Mouse (Mus musculus) liver, embryonic 14.5 days (tissue): ENCODE measurements around the gene Pde8a. TPM values are rescaled to one million over a fixed set of nuclear protein-coding genes. Genes with fewer than 3 reads are reported as not detected.

Source experiments
- ATAC-seq: fragments of 200-750 bp; cut with Nextera tagmentation; 2 replicates; pipeline ENCODE4 v1.8.0; 2017; ENCODE audit warnings: moderate number of reproducible peaks, mild to moderate bottlenecking, moderate library complexity; ENCODE audit not compliant: insufficient read depth
- DNase-seq, 3 experiments: peaks; one replicate each; pipeline ENCODE4 v3.0.0-alpha.2; 2012 to 2013; ENCODE audit warnings: low read depth in 3 of 3, low spot score in 3 of 3
- H3K27ac ChIP-seq: fragments of 300-500 bp; sonication (generic); 2 replicates; pipeline ENCODE4 v1.5.1; 2014; ENCODE audit warnings: moderate library complexity, mild to moderate bottlenecking, control low read depth, inconsistent platforms
- H3K27me3 ChIP-seq: fragments of 300-500 bp; sonication (generic); 2 replicates; pipeline ENCODE4 v1.6.1; 2014; ENCODE audit warnings: mild to moderate bottlenecking, low read length, moderate library complexity; ENCODE audit not compliant: control insufficient read depth, insufficient read depth
- H3K36me3 ChIP-seq: fragments of 300-500 bp; sonication (generic); replicated peaks from 2 replicates; pipeline ENCODE4 v1.6.1; 2014; ENCODE audit warnings: low read depth; ENCODE audit not compliant: control insufficient read depth, insufficient read depth
- H3K4me1 ChIP-seq, 2 experiments: fragments of 200-500 bp in 1 of 2; fragments of 300-500 bp in 1 of 2; sonication (generic) in 1 of 2; replicated peaks; 2 replicates each; pipeline ENCODE4 v1.6.1; 2012 to 2014; ENCODE audit warnings: antibody characterized with exemption in 1 of 2, inconsistent platforms in 1 of 2, low read length in 1 of 2; ENCODE audit not compliant: control insufficient read depth in 2 of 2, insufficient read depth in 2 of 2
- H3K4me2 ChIP-seq: fragments of 300-500 bp; sonication (generic); 2 replicates; pipeline ENCODE4 v1.6.1; 2014; ENCODE audit warnings: low read depth, mild to moderate bottlenecking, control low read depth, moderate library complexity
- H3K4me3 ChIP-seq, 2 experiments: fragments of 200-500 bp in 1 of 2; fragments of 300-500 bp in 1 of 2; sonication (generic) in 1 of 2; 2 replicates each; pipeline ENCODE4 v1.5.1; 2012 to 2014; ENCODE audit warnings: low read depth in 2 of 2, low read length in 2 of 2, mild to moderate bottlenecking in 2 of 2, control low read depth in 1 of 2, inconsistent platforms in 1 of 2, moderate library complexity in 1 of 2; ENCODE audit not compliant: insufficient read depth in 1 of 2
- H3K9ac ChIP-seq: fragments of 300-500 bp; sonication (generic); replicated peaks from 2 replicates; pipeline ENCODE4 v1.6.1; 2014; ENCODE audit warnings: mild to moderate bottlenecking, control low read depth, moderate library complexity
- H3K9me3 ChIP-seq: fragments of 300-500 bp; sonication (generic); 2 replicates; pipeline ENCODE4 v1.6.1; 2016; ENCODE audit warnings: low read length, mixed read lengths; ENCODE audit not compliant: control insufficient read depth
- CTCF ChIP-seq: IDR thresholded peaks from 2 replicates; pipeline ENCODE4 v1.5.1; 2016; ENCODE audit warnings: antibody characterized with exemption, low read depth, control low read depth
- EP300 ChIP-seq: IDR thresholded peaks from 2 replicates; pipeline ENCODE4 v1.6.1; 2016; ENCODE audit warnings: antibody characterized with exemption, low read depth
- WGBS: fragments of 180-500 bp; shearing (Covaris S2); extraction: QIAGEN DNeasy Blood & Tissue Kit; methylation state at CpG from one replicate; pipeline ENCODE4 v1.1.7; 2014; ENCODE audit not compliant: insufficient replicate concordance; 5-methylcytosine and 5-hydroxymethylcytosine counted together
- polyA plus RNA-seq, 2 experiments: library from polyadenylated mRNA; depleted of rRNA in 1 of 2; stranded (reverse) in 1 of 2; unstranded in 1 of 2; fragments of >200 nt; fragmentation: Nextera tagmentation in 1 of 2; extraction: Ambion mirVana in 1 of 2; gene quantifications; 2 replicates each; pipeline versions ENCODE4 v1.2.1 to v1.2.3; 2012 to 2014

Pde8a gene
- polyA plus RNA-seq, 2 experiments, result 1.5 to 1.7 TPM

DNA sequence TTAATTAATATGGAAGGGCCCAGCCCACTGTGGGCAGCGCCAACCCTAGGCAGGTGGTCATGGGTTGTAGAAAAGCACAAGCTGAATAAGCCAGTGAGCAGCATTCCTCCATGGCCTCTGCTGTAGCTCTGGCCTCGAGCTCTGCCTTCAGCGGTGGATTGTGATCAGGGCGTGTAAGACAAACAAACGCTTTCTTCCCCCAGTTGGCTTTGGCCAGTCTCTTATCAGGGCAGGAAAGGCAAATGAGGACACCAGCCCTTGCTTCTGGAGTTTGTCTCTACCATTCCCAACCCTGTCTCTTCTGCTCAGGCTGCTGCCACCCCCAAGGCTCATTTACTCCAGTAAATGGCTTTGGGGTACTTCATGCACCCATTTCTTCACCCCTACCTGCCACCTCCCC is 38.7 kb upstream of the Pde8a start:
- H3K27me3 ChIP-seq, result no peaks in the 10 kb centered on the region
- H3K4me3 ChIP-seq, result no peak overlapping the region
- ATAC-seq (no peak), DNase-seq (no peak)
- H3K4me2 ChIP-seq, result no peak overlapping the region
- 24% methylated on average over 5 of the region's 5 CpGs for WGBS
- no peak overlapping the region for H3K27ac ChIP-seq
- peaks cover 0 to 2% of the 10 kb centered on the region in 2 experiments; a peak in 1 of 4 replicates for H3K4me1 ChIP-seq
- H3K36me3 ChIP-seq, result no peaks in the 10 kb centered on the region
- no peak overlapping the region for H3K9ac ChIP-seq
- no peaks in the 10 kb centered on the region for H3K9me3 ChIP-seq
- no peak for TF ChIP-seq EP300
- no peak for TF ChIP-seq CTCF

DNA sequence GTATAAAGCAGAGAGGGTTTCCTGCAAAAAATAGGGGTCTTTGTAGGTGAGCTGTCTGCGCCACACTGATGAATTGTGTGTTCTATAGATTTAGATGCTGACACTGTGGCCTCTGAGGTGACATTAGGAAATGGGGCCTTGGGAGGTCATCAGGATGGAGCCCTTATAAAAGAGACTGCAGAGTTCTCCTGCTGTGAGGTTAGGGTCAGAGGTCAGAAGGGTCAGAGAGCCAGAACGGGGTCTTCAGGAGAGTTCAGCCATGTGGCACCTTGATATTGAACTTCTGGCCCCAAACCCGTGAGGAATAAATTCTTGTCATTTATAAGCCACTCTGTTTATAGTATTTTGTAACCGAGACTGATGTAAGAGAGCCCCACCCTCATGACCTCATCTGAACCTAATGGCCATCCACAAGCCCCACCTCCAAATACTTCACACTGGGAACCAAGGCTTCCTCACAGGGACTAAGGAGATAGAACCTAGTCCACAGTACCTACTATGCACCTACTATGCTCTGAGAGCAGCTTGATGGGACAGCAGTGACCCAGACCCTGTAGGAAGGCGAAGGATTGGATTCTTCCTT is 37.1 kb upstream of the Pde8a start:
- no peak for ATAC-seq
- WGBS, result 53% methylated on average over 5 of the region's 5 CpGs
- peaks cover 0 to 2% of the 10 kb centered on the region in 2 experiments; a peak in 1 of 4 replicates for H3K4me1 ChIP-seq
- TF ChIP-seq EP300, result no peak
- no peak for TF ChIP-seq CTCF
- no peak overlapping the region for H3K4me3 ChIP-seq
- no peak overlapping the region for H3K4me2 ChIP-seq
- H3K9ac ChIP-seq, result no peak overlapping the region
- no peaks in the 10 kb centered on the region for H3K27me3 ChIP-seq
- H3K36me3 ChIP-seq, result no peaks in the 10 kb centered on the region
- no peak overlapping the region for H3K27ac ChIP-seq
- DNase-seq, result no peak
- no peaks in the 10 kb centered on the region for H3K9me3 ChIP-seq

DNA sequence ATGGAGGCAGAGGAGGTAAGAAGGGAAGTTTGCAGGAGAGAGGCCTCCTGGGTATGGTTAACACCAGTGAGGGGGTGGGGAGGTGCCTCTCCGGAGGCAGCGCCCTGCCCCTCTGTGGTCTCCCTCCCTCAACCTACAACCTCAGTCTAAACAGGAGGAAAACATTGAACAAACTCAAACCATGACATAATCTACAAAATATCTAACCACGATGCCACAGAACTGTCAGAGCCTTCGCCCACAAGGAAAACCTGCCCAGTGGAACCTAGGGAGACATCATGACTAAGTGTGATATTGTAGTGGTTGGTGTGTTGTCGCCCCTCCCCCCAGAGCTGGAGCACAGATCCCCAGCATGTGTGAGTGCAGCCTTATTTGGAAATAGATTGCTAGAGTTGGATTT is 33.9 kb upstream of the Pde8a start:
- Histone ChIP-seq H3K27ac (no peak overlapping the region), H3K4me2 (no peak overlapping the region), H3K4me1 (peaks cover 0 to 2% of the 10 kb centered on the region in 2 experiments; a peak in 1 of 4 replicates), H3K9ac (no peak overlapping the region), H3K27me3 (no peaks in the 10 kb centered on the region), H3K9me3 (no peaks in the 10 kb centered on the region), H3K36me3 (no peaks in the 10 kb centered on the region), H3K4me3 (no peak overlapping the region)
- TF ChIP-seq EP300 (no peak), CTCF (no peak)
- 16% methylated on average over 5 of the region's 5 CpGs for WGBS
- DNase-seq (no peak), ATAC-seq (no peak)

DNA sequence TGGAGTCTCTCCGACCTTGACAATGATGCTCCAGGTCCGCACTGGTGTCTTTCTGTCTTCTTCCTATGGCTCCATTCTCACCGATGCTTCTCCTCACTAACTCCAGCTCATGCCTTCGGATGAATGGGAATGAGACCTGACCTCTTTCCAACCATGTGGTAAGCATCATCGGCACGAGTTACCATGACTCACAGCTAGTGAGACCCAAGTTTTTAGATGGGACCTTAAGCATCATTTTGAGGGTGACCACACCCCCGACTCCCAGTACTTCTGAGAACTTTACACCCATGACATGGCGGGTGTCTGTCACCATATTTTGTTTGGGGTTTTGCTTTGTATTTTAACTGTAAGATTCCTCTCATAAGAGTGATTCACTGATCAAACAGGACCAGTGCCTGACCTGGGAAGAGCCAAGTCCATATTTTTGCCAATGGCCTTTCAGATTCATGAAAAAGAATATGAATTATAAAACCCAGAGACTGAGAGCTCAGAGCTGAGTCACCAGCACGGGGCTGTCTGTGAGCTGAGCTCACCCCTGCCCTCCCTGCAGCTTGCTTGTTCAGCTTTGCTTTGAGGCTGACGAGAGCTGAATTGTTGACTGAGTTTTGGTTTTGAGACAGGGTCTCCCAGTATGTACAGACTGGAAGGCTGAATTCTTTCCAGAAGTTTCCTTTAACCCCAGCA is 30.8 kb upstream of the Pde8a start:
- no peak for ATAC-seq
- TF ChIP-seq EP300, result no peak
- TF ChIP-seq CTCF, result no peak
- H3K4me3 ChIP-seq, result no peak overlapping the region

DNA sequence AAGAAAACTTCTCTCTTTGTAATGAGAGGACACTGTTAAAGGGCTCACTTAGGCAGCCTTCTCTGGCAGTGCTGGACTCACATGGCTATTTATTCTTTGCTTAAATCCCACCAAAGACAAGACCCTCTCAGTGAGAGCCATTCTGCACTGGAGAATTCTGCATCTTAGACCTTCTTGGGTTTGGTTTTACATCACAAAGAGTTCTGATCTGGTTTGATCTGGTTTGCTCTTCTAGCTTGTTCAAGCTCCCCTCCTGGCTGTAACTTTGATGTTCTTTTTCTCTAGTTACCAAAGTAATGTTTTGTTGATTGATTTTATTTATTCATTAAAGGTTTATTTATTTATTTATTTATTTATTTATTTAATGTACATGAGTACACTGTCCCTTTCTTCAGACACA is 30.2 kb upstream of the Pde8a start:
- H3K4me2 ChIP-seq, result no peak overlapping the region
- TF ChIP-seq EP300 (no peak), CTCF (no peak)
- H3K27ac ChIP-seq, result no peak overlapping the region
- H3K9ac ChIP-seq, result no peak overlapping the region
- DNase-seq, result no peak
- no peaks in the 10 kb centered on the region for H3K4me1 ChIP-seq
- ATAC-seq, result no peak
- no peak overlapping the region for H3K4me3 ChIP-seq
- H3K27me3 ChIP-seq, result no peaks in the 10 kb centered on the region
- H3K9me3 ChIP-seq, result no peaks in the 10 kb centered on the region
- no peaks in the 10 kb centered on the region for H3K36me3 ChIP-seq

More for the DNA sequence above, 30.8 kb upstream of the Pde8a start:
- Histone ChIP-seq H3K4me1 (no peaks in the 10 kb centered on the region), H3K36me3 (no peaks in the 10 kb centered on the region), H3K27me3 (no peaks in the 10 kb centered on the region), H3K27ac (no peak overlapping the region), H3K9me3 (no peaks in the 10 kb centered on the region), H3K9ac (no peak overlapping the region), H3K4me2 (no peak overlapping the region)
- WGBS, result 61% methylated on average over 10 of the region's 10 CpGs
- DNase-seq, result no peak
